Mouse (Mus musculus) liver, embryonic 11.5 days (tissue): Measurements from ENCODE around the gene Pno1. TPM values are rescaled to one million over a fixed set of nuclear protein-coding genes. Genes with fewer than 3 reads are reported as not detected.

Source experiments
- polyA plus RNA-seq: library from polyadenylated mRNA; unstranded; fragments of >200 nt; fragmentation: Nextera tagmentation; extraction: Ambion mirVana; gene quantifications from 2 replicates; pipeline ENCODE4 v1.2.1, GENCODE M21; 2014

Gene Pno1
- polyA plus RNA-seq, 1 experiment from 2014 or later, result 124 TPM

Other genes with a start within 250 kb of the Pno1 start
- gene Cnrip1, start 160.0 kb downstream of the Pno1 start, polyA plus RNA-seq, result 11.8 and 13.0 TPM in 2 replicates
- 59.8 and 66.0 TPM in 2 replicates for gene Plek, start 159.2 kb downstream of the Pno1 start, polyA plus RNA-seq
- gene Ppp3r1, start 52.3 kb downstream of the Pno1 start, polyA plus RNA-seq, result 79.5 and 88.8 TPM in 2 replicates
- gene Wdr92, start 29.5 kb downstream of the Pno1 start, polyA plus RNA-seq, result 34.0 and 35.9 TPM in 2 replicates
- gene C1d, start 46.0 kb upstream of the Pno1 start, polyA plus RNA-seq, result 91.8 and 101 TPM in 2 replicates